Mouse (Mus musculus) heart, adult 2 months (tissue): Measurements from ENCODE around the gene Luzp1.

Experiments
- CTCF ChIP-seq: fragments of 200-600 bp; IDR thresholded peaks from 2 replicates; pipeline ENCODE4 v1.8.1; 2022; ENCODE audit warnings: antibody characterized with exemption, mild to moderate bottlenecking, moderate library complexity
- POLR2A ChIP-seq: fragments of 200-500 bp; IDR thresholded peaks from 2 replicates; pipeline ENCODE4 v1.6.1; 2011; ENCODE audit warnings: mild to moderate bottlenecking, low read depth, low read length, control low read depth; ENCODE audit not compliant: insufficient read depth

DNA sequence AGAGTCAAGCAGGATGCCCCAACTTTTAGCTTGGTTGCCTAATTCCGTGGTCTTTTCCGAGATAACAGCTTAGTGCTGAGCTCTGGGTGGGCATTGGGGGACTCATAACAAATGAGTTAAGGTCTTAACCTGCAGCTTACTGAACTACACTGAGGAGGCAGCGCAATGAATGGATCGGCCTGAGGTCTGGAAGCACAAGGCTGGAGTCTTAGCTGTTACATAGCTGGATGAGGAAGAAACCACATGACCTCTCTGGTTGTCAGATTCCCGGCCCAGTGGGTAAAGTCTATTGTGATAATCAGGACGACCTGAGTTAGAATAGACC is 7.8 kb upstream of the Luzp1 start:
- TF ChIP-seq CTCF (no peak), POLR2A (no peak)
